Mouse (Mus musculus): ENCODE data around the gene Iffo2.
"Not testable (repeated sequence)": the region's sequence is repeated elsewhere in the genome, so short reads cannot be mapped to it uniquely, and the experiment has no call there.

The Iffo2 gene

GRCm38 (mm10) chr4:139530248-139530647 lies at the start of gene Iffo2:
TSS of gene Iffo2 (plus strand) at chr4:139530548.
- not testable (repeated sequence) for DNase-seq (ENCODE audit: low read depth, low spot score)

GRCm38 (mm10) chr4:139481400-139481799 lies 48.9 kb upstream of the Iffo2 start:
- DNase-seq (ENCODE audit: low read depth, low spot score) = no peak

- DNase-seq (ENCODE audit: low read depth, low spot score) = no peak
These were observed 46.8 kb upstream of the Iffo2 start for GRCm38 (mm10) chr4:139483461-139484105.

- DNase-seq (ENCODE audit: low read depth, low spot score) = no peak
These were observed 45.9 kb upstream of the Iffo2 start for GRCm38 (mm10) chr4:139484496-139484895.

- DNase-seq (ENCODE audit: low read depth, low spot score) = no peak
These were observed 43.3 kb upstream of the Iffo2 start for GRCm38 (mm10) chr4:139487085-139487484.

GRCm38 (mm10) chr4:139488325-139488724 lies 42.0 kb upstream of the Iffo2 start:
- no peak for DNase-seq (ENCODE audit: low read depth, low spot score)

GRCm38 (mm10) chr4:139489946-139490345 lies 40.4 kb upstream of the Iffo2 start:
- no peak for DNase-seq (ENCODE audit: low read depth, low spot score)

- no peak for DNase-seq (ENCODE audit: low read depth, low spot score)
These were observed 39.8 kb upstream of the Iffo2 start for GRCm38 (mm10) chr4:139490413-139491055.

GRCm38 (mm10) chr4:139491541-139492170 lies 38.7 kb upstream of the Iffo2 start:
- no peak for DNase-seq (ENCODE audit: low read depth, low spot score)

- no peak for DNase-seq (ENCODE audit: low read depth, low spot score)
These were observed 38.0 kb upstream of the Iffo2 start for GRCm38 (mm10) chr4:139492258-139492833.

GRCm38 (mm10) chr4:139493227-139494025 lies 36.9 kb upstream of the Iffo2 start:
- DNase-seq (ENCODE audit: low read depth, low spot score) = no peak

- DNase-seq (ENCODE audit: low read depth, low spot score) = no peak
These were observed 29.5 kb upstream of the Iffo2 start for GRCm38 (mm10) chr4:139500814-139501213.

- DNase-seq (ENCODE audit: low read depth, low spot score) = no peak
These were observed 28.6 kb upstream of the Iffo2 start for GRCm38 (mm10) chr4:139501702-139502101.

GRCm38 (mm10) chr4:139503919-139504318 lies 26.4 kb upstream of the Iffo2 start:
- DNase-seq (ENCODE audit: low read depth, low spot score) = no peak

- DNase-seq (ENCODE audit: low read depth, low spot score) = no peak
These were observed 24.6 kb upstream of the Iffo2 start for GRCm38 (mm10) chr4:139505716-139506115.

GRCm38 (mm10) chr4:139506727-139507126 lies 23.6 kb upstream of the Iffo2 start:
- DNase-seq (ENCODE audit: low read depth, low spot score) = no peak

GRCm38 (mm10) chr4:139509069-139509468 lies 21.3 kb upstream of the Iffo2 start:
- no peak for DNase-seq (ENCODE audit: low read depth, low spot score)

- no peak for DNase-seq (ENCODE audit: low read depth, low spot score)
These were observed 18.8 kb upstream of the Iffo2 start for GRCm38 (mm10) chr4:139511557-139511956.

- DNase-seq (ENCODE audit: low read depth, low spot score) = no peak
These were observed 17.4 kb upstream of the Iffo2 start for GRCm38 (mm10) chr4:139512985-139513384.

- no peak for DNase-seq (ENCODE audit: low read depth, low spot score)
These were observed 11.1 kb upstream of the Iffo2 start for GRCm38 (mm10) chr4:139519221-139519620.

GRCm38 (mm10) chr4:139521926-139522325 lies 8.4 kb upstream of the Iffo2 start:
- no peak for DNase-seq (ENCODE audit: low read depth, low spot score)

GRCm38 (mm10) chr4:139526475-139526874 lies 3.9 kb upstream of the Iffo2 start:
- DNase-seq (ENCODE audit: low read depth, low spot score) = no peak
